Mouse (Mus musculus) stomach, embryonic 15.5 days (tissue): ENCODE data around the gene Rhag. TPM values are rescaled to one million over a fixed set of nuclear protein-coding genes. Genes with fewer than 3 reads are reported as not detected.

Experiments
- ATAC-seq: fragments of 200-750 bp; cut with Nextera tagmentation; 2 replicates; pipeline ENCODE4 v1.8.0; 2017; ENCODE audit warnings: low read depth, moderate number of reproducible peaks, moderate TSS enrichment; ENCODE audit not compliant: insufficient read depth, low FRiP score
- H3K27ac ChIP-seq: fragments of 300-500 bp; sonication (generic); 2 replicates; pipeline ENCODE4 v1.5.1; 2015; ENCODE audit warnings: mild to moderate bottlenecking, inconsistent platforms
- H3K27me3 ChIP-seq: fragments of 300-500 bp; sonication (generic); replicated peaks from 2 replicates; pipeline ENCODE4 v1.6.1; 2015; ENCODE audit warnings: inconsistent platforms
- H3K36me3 ChIP-seq: fragments of 300-500 bp; sonication (generic); 2 replicates; pipeline ENCODE4 v1.6.1; 2015; ENCODE audit warnings: inconsistent platforms
- H3K4me1 ChIP-seq: fragments of 300-500 bp; sonication (generic); 2 replicates; pipeline ENCODE4 v1.6.1; 2015; ENCODE audit warnings: inconsistent platforms
- H3K4me2 ChIP-seq: fragments of 300-500 bp; sonication (generic); 2 replicates; pipeline ENCODE4 v1.6.1; 2015; ENCODE audit warnings: mild to moderate bottlenecking, inconsistent platforms
- H3K4me3 ChIP-seq: fragments of 300-500 bp; sonication (generic); replicated peaks from 2 replicates; pipeline ENCODE4 v1.5.1; 2015; ENCODE audit warnings: inconsistent platforms
- H3K9ac ChIP-seq: fragments of 300-500 bp; sonication (generic); 2 replicates; pipeline ENCODE4 v1.6.1; 2015; ENCODE audit warnings: inconsistent platforms
- H3K9me3 ChIP-seq: fragments of 300-500 bp; sonication (generic); 2 replicates; pipeline ENCODE4 v1.6.1; 2016; ENCODE audit warnings: inconsistent platforms
- WGBS: fragments of 180-500 bp; shearing (Covaris S2); methylation state at CpG from one replicate; pipeline ENCODE4 v1.1.7; 2015; 5-methylcytosine and 5-hydroxymethylcytosine counted together
- polyA plus RNA-seq: library from polyadenylated mRNA; unstranded; fragments of >200 nt; fragmentation: Nextera tagmentation; extraction: Ambion mirVana; gene quantifications from 2 replicates; pipeline ENCODE4 v1.2.1, GENCODE M21; 2015

Gene Rhag
- polyA plus RNA-seq, 1 experiment from 2014 or later = 16.6 TPM

DNA sequence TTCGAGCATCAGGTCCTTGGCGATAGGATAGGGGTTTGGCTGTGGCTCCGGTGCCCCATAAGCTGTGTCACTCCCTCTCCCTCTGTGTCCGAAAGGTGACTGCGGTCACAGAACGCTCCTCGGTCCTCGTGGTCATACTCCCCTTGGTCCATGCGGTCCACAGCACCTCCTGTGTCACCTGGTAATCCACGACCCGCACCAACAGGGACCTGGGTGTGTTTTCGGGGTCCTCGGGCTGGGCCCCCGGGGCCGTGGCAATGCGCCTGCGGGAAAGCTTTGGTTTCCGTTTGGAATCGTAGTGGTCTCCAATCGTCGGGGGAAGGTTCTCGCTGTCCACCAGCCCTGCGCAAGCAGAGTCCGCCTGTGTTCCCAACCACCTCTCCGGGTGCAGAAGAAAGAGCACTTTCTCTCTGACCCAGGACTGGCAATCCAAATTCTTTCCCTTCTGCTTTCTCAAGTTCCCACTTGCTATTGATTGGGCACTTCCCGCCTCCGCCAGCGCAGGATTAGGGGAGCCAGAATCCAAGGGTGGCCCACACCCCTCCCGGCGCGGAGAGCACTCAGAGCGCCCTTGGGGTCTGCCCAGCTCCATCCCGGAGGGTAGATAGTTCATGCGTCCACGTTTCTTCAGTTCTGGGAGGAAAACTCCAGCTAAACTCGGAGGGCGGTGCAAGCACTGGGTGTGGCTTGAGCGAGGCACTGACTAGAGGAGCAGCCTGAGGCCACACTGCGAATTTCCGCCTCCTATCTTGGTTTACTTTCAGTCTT, 69.2 kb downstream of the Rhag start, which contains the start of gene 9130008F23Rik:
TSS of gene 9130008F23Rik (minus strand) at position 636 of the 768 bp plus-strand sequence.
- no peaks in the 10 kb centered on the region for H3K27me3 ChIP-seq

DNA sequence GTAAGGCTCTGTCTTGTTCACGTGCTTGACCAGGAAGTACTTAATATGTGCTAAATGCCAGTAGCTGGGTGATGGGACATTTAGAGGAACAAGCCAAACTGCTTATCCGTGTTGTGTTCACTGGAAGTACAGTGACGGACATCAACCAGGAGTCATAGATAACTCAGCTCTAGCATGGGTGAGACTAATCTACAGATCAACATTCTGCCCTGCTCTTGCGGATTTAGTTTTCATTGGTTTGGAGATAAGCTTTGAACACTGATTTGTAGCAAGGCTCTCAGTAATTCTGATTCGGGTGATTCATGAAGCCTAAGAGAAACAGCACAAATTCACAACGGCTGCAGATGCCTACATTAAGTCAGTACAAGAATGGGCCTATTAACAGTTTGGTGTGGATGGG, 71.2 kb downstream of the Rhag start:
- no peak for ATAC-seq
- H3K27ac ChIP-seq = no peak overlapping the region
- H3K4me3 ChIP-seq = no peak overlapping the region
- H3K36me3 ChIP-seq = no peaks in the 10 kb centered on the region
- no peak overlapping the region for H3K9ac ChIP-seq
- H3K9me3 ChIP-seq = no peaks in the 10 kb centered on the region
- H3K4me2 ChIP-seq = no peak overlapping the region
- WGBS = 76% methylated on average over 6 of the region's 6 CpGs
- no peaks in the 10 kb centered on the region for H3K4me1 ChIP-seq
- no peaks in the 10 kb centered on the region for H3K27me3 ChIP-seq

More for the DNA sequence above, 69.2 kb downstream of the Rhag start, which contains the start of gene 9130008F23Rik:
- Histone ChIP-seq H3K36me3 (no peaks in the 10 kb centered on the region), H3K9me3 (no peaks in the 10 kb centered on the region), H3K4me1 (no peaks in the 10 kb centered on the region), H3K4me3 (peak within 1 kb of the TSS; percentile 73), H3K4me2 (peak within 1 kb of the TSS; percentile 80), H3K9ac (peak within 1 kb of the TSS; percentile 52), H3K27ac (peak within 1 kb of the TSS; percentile 78)
- WGBS = 0% methylated on average over 40 of the region's 40 CpGs
- ATAC-seq = peak; percentile 92

DNA sequence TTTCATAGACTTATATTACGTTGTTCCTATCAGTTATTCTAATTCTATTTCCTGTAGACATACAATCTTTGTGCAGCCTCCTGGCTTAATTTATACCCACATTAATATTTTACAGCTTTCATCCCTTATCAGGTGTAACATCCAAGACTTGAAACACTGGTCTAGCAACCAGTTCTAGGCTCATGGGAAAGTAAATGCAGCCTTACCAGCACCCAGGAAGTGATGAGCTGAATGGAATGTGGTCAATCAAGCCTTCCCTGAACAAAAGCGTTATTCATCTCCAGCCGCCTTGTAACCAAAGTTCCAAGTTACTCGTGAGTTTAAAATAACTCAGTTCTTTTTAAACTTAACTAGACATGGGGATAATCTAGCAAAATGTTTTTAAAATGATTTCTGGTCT, 74.2 kb downstream of the Rhag start:
- Histone ChIP-seq H3K9me3 (no peaks in the 10 kb centered on the region), H3K27ac (no peak overlapping the region), H3K4me3 (no peak overlapping the region), H3K27me3 (no peaks in the 10 kb centered on the region), H3K4me1 (no peaks in the 10 kb centered on the region), H3K9ac (no peak overlapping the region), H3K36me3 (no peaks in the 10 kb centered on the region), H3K4me2 (no peak overlapping the region)
- 65% methylated on average over 4 of the region's 4 CpGs for WGBS
- no peak for ATAC-seq

DNA sequence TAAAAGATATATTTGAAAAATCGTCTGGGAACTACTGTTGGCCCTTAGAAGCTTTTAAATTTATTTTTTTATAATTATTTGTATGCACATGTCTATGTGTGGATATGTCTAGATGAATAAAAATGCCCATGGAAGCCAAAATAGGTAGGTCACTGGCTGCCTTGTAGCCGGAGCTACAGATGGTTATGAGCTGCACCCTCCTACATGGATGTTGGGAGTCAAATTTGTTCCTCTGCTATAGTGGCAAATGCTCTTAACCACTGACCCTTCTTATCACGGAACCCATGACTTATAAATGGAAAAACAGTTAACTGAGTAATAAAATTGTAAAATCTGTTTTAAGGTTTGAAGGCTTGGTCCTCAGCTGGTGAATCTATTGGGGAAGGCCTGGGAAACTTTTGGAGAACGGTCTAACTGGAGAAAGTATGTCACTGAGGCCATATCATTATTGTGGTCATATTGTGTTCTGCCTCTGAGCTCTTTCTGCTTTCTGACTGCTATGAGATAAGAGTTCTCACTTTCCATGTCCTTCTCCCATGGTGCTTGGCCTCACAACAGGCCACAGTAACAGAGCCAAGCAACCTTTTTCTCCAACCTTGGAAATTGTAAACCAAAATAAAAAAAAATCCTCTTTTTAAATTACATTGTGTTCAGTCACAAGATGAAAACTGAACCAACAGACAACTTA, 77.1 kb downstream of the Rhag start:
- Histone ChIP-seq H3K4me2 (no peak overlapping the region), H3K4me3 (no peak overlapping the region), H3K36me3 (no peaks in the 10 kb centered on the region), H3K9ac (no peak overlapping the region), H3K27me3 (no peaks in the 10 kb centered on the region), H3K27ac (no peak overlapping the region), H3K9me3 (no peaks in the 10 kb centered on the region), H3K4me1 (no peaks in the 10 kb centered on the region)
- ATAC-seq = no peak
- 76% methylated on average over 4 of the region's 4 CpGs for WGBS

Other genes with a start within 250 kb of the Rhag start
- not detected in 2 replicates for gene Esp6, start 249.6 kb upstream of the Rhag start, polyA plus RNA-seq
- not detected in 2 replicates for gene Esp4, start 212.5 kb upstream of the Rhag start, polyA plus RNA-seq
- not detected in 2 replicates for gene Esp3, start 179.1 kb upstream of the Rhag start, polyA plus RNA-seq
- not detected in 2 replicates for gene Esp1, start 84.0 kb upstream of the Rhag start, polyA plus RNA-seq
- not detected in 2 replicates for gene Crisp2, start 4.1 kb upstream of the Rhag start, polyA plus RNA-seq
- 4.6 and 5.4 TPM in 2 replicates for gene 9130008F23Rik, start 69.4 kb downstream of the Rhag start, polyA plus RNA-seq
- not detected in 2 replicates for gene Glyatl3, start 103.2 kb downstream of the Rhag start, polyA plus RNA-seq
- 41.2 and 41.4 TPM in 2 replicates for gene Mut, start 123.6 kb downstream of the Rhag start, polyA plus RNA-seq
- 21.1 and 24.2 TPM in 2 replicates for gene Cenpq, start 123.9 kb downstream of the Rhag start, polyA plus RNA-seq